Mouse (Mus musculus) lung, embryonic 14.5 days (tissue): ENCODE data around the gene Rap1a. TPM values are rescaled to one million over a fixed set of nuclear protein-coding genes. Genes with fewer than 3 reads are reported as not detected.

Source experiments
- ATAC-seq: fragments of 200-750 bp; cut with Nextera tagmentation; 2 replicates; pipeline ENCODE4 v1.8.0; 2017; ENCODE audit warnings: mild to moderate bottlenecking, moderate TSS enrichment, moderate library complexity; ENCODE audit not compliant: insufficient read depth
- DNase-seq: peaks from one replicate; pipeline ENCODE4 v3.0.0-alpha.2; 2015
- H3K27ac ChIP-seq: fragments of 300-500 bp; sonication (generic); 2 replicates; pipeline ENCODE4 v1.5.1; 2014; ENCODE audit warnings: low read depth, mild to moderate bottlenecking, moderate library complexity
- H3K27me3 ChIP-seq: fragments of 300-500 bp; sonication (generic); 2 replicates; pipeline ENCODE4 v1.6.1; 2014; ENCODE audit warnings: low read length, control low read depth; ENCODE audit not compliant: insufficient read depth
- H3K36me3 ChIP-seq: fragments of 300-500 bp; sonication (generic); 2 replicates; pipeline ENCODE4 v1.6.1; 2014; ENCODE audit warnings: control low read depth; ENCODE audit not compliant: insufficient read depth
- H3K4me1 ChIP-seq: fragments of 300-500 bp; sonication (generic); 2 replicates; pipeline ENCODE4 v1.6.1; 2014; ENCODE audit warnings: antibody characterized with exemption, control low read depth; ENCODE audit not compliant: insufficient read depth
- H3K4me2 ChIP-seq: fragments of 300-500 bp; sonication (generic); 2 replicates; pipeline ENCODE4 v1.6.1; 2014; ENCODE audit warnings: mild to moderate bottlenecking
- H3K4me3 ChIP-seq: fragments of 300-500 bp; sonication (generic); 2 replicates; pipeline ENCODE4 v1.5.1; 2014; ENCODE audit warnings: low read depth, low read length
- H3K9ac ChIP-seq: fragments of 300-500 bp; sonication (generic); 2 replicates; pipeline ENCODE4 v1.6.1; 2014
- H3K9me3 ChIP-seq: fragments of 300-500 bp; sonication (generic); 2 replicates; pipeline ENCODE4 v1.6.1; 2016; ENCODE audit warnings: low read depth, low read length, control low read depth
- CTCF ChIP-seq: IDR thresholded peaks from 2 replicates; pipeline ENCODE4 v1.5.1; 2016; ENCODE audit warnings: antibody characterized with exemption, low read depth
- WGBS: fragments of 180-500 bp; shearing (Covaris S2); extraction: QIAGEN DNeasy Blood & Tissue Kit; methylation state at CpG from one replicate; pipeline ENCODE4 v1.1.7; 2014; 5-methylcytosine and 5-hydroxymethylcytosine counted together
- polyA plus RNA-seq: library from polyadenylated mRNA; unstranded; fragments of >200 nt; fragmentation: Nextera tagmentation; extraction: Ambion mirVana; gene quantifications from 2 replicates; pipeline ENCODE4 v1.2.1, GENCODE M21; 2014

The Rap1a gene
- polyA plus RNA-seq, 1 experiment from 2014 or later, result 95.5 TPM

- Histone ChIP-seq H3K27ac (no peak overlapping the region), H3K4me1 (no peaks in the 10 kb centered on the region), H3K27me3 (no peaks in the 10 kb centered on the region; the same call in 1 of the 2 replicates), H3K4me3 (no peak overlapping the region), H3K9ac (no peak overlapping the region), H3K36me3 (peaks cover 6% of the 10 kb centered on the region; the same call in 1 of the 2 replicates), H3K9me3 (no peaks in the 10 kb centered on the region), H3K4me2 (no peak overlapping the region)
- ATAC-seq (no peak), DNase-seq (no peak)
- no peak for TF ChIP-seq CTCF
- WGBS, result 80% methylated on average over 2 of the region's 2 CpGs
These were observed 112.6 kb downstream of the Rap1a start for GRCm38 (mm10) chr3:105688536-105688935.

DNA sequence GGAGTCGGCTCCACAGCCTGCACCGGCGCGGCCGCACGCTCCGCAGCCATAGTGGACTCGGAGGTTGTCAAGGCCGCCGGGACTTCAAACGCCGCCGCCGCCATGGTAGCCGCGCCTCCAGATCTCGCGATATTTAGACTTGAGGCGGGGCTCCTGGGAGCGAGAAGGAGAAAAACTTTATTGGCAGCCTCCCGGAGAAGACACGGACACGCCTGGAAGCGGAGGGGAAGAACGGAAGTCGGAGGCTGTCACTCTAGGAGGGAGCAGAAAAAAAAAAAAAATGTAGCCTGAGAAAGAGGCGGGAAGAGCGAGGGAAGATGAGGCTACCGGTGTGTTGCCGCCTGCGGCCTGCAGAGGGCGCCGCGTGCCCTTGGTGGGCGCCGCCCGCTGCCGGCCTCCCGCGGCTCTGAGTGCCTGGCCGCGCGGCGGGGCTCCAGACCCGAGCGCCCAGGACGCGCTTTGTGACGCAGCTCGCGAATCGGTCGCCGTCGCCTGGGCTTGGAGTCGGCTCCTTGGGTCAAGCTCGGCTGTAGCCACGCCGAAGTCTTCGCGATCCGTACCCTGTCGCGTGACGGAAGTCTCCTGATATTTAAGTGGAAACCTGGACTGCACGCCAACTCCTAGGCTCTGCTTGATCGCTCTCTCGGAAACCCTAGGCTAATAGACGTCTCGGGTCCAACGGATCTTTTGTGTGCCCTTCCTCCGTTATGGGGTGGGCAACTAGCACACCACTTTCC, 113.6 kb downstream of the Rap1a start, which contains the start of gene Ddx20:
Gene Ddx20 (minus strand): TSS at position 251 of the 737 bp plus-strand sequence.
- under 1% methylated on average over 72 of the region's 72 CpGs for WGBS
- Histone ChIP-seq H3K9ac (peak within 1 kb of the TSS; percentile 88), H3K27me3 (no peaks in the 10 kb centered on the region), H3K4me3 (peak within 1 kb of the TSS; percentile 98), H3K27ac (peak within 1 kb of the TSS; percentile 75), H3K4me1 (no peaks in the 10 kb centered on the region), H3K4me2 (peak within 1 kb of the TSS; percentile 76), H3K36me3 (peaks cover 17% of the 10 kb centered on the region), H3K9me3 (no peaks in the 10 kb centered on the region)
- peak; percentile 71 for TF ChIP-seq CTCF
- DNase-seq, result peak; percentile 100
- peak; percentile 97 for ATAC-seq

- DNase-seq (peak; percentile 43), ATAC-seq (no peak; the same call in 1 of the 2 replicates)
- Histone ChIP-seq H3K36me3 (peaks cover 24% of the 10 kb centered on the region), H3K9me3 (no peaks in the 10 kb centered on the region), H3K27me3 (no peaks in the 10 kb centered on the region), H3K4me1 (no peaks in the 10 kb centered on the region), H3K4me2 (peak overlapping the region; percentile 74), H3K27ac (peak overlapping the region; percentile 75), H3K9ac (peak overlapping the region; percentile 88), H3K4me3 (peak overlapping the region; percentile 98)
- TF ChIP-seq CTCF, result no peak
- 7% methylated on average over 60 of the region's 60 CpGs for WGBS
These were observed 114.5 kb downstream of the Rap1a start for GRCm38 (mm10) chr3:105686394-105687323.

- ATAC-seq (no peak), DNase-seq (no peak)
- Histone ChIP-seq H3K27ac (no peak overlapping the region), H3K9ac (no peak overlapping the region), H3K27me3 (no peaks in the 10 kb centered on the region), H3K36me3 (peaks cover 69% of the 10 kb centered on the region), H3K4me1 (no peaks in the 10 kb centered on the region), H3K4me2 (no peak overlapping the region), H3K9me3 (no peaks in the 10 kb centered on the region), H3K4me3 (no peak overlapping the region)
- no peak for TF ChIP-seq CTCF
- WGBS, result 91% methylated on average over 7 of the region's 7 CpGs
These were observed 120.8 kb downstream of the Rap1a start for GRCm38 (mm10) chr3:105680346-105680745.

Other genes with a start within 250 kb of the Rap1a start
- 45.0 and 48.2 TPM in 2 replicates for gene Ddx20, start 113.8 kb downstream of the Rap1a start, polyA plus RNA-seq
- 1.2 and 1.6 TPM in 2 replicates for gene Inka2, start 96.7 kb downstream of the Rap1a start, polyA plus RNA-seq
- gene Adora3, start 69.5 kb upstream of the Rap1a start, polyA plus RNA-seq, result 0.18 and 0.30 TPM in 2 replicates
- 0.22 and 0.32 TPM in 2 replicates for gene Tmigd3, start 69.6 kb upstream of the Rap1a start, polyA plus RNA-seq
- gene I830077J02Rik, start 131.3 kb upstream of the Rap1a start, polyA plus RNA-seq, result 0.75 and 0.83 TPM in 2 replicates
- gene Wdr77, start 158.0 kb upstream of the Rap1a start, polyA plus RNA-seq, result 154 and 165 TPM in 2 replicates
- 449 and 462 TPM in 2 replicates for gene Atp5f1, start 158.8 kb upstream of the Rap1a start, polyA plus RNA-seq
- 1.9 and 2.4 TPM in 2 replicates for gene Ovgp1, start 172.4 kb upstream of the Rap1a start, polyA plus RNA-seq
- 0.34 and 0.35 TPM in 2 replicates for gene Pifo, start 213.3 kb upstream of the Rap1a start, polyA plus RNA-seq
- not detected in 2 replicates for gene Chil5, start 231.5 kb upstream of the Rap1a start, polyA plus RNA-seq